Mouse (Mus musculus): ENCODE measurements around the gene Rap1gap2.

The Rap1gap2 gene

GRCm38 (mm10) chr11:74610545-74611176, at the start of gene Rap1gap2:
TSS of gene Rap1gap2 (minus strand) at chr11:74610915.
- no peak for DNase-seq (ENCODE audit: low spot score in 2 of 2)

DNA sequence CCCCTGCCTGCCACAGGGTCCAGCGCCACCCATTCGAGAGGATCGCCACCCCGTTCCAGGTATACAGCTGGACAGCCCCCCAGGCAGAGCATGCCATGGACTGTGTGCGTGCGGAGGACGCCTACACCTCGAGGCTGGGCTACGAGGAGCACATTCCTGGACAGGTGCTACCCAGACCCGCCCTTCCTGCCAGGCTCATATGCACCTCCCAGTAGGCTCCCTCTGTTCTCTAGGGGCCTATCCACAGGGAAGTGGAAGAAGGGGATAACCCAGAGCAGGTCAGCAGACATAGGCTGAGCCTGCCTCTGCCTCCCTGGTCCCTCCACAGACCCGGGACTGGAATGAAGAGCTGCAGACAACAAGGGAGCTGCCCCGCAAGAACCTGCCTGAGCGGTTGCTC, 49.6 kb upstream of the Rap1gap2 start:
- DNase-seq (ENCODE audit: low spot score in 2 of 2) = no peak

DNA sequence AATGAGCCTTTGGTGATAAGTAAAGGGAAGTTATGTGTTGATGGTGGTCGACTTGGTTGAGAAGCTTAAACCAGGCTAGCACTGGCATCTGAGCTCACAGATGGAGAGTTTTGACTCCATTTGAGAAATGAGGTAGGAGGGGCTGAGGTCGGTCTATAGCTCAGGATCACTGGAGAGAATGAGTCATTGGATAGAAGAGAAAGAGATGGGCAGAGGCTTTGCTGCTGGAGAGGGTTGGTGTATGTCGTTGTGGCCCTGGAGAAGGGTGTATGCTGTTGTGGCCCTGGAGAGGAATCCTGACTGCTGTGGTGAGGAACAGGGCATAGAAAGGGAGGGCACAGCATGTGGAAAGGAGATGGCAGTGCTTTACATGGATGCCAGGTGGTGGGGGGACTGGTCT, 45.2 kb upstream of the Rap1gap2 start:
- DNase-seq (ENCODE audit: low spot score in 2 of 2) = no peak

GRCm38 (mm10) chr11:74653385-74653784, 42.7 kb upstream of the Rap1gap2 start:
- no peak for DNase-seq (ENCODE audit: low spot score in 2 of 2)

GRCm38 (mm10) chr11:74652791-74653191, 42.1 kb upstream of the Rap1gap2 start:
- DNase-seq (ENCODE audit: low spot score in 2 of 2) = no peak

- DNase-seq (ENCODE audit: low spot score in 2 of 2) = no peak
These were observed 39.9 kb upstream of the Rap1gap2 start for GRCm38 (mm10) chr11:74650576-74651100.

GRCm38 (mm10) chr11:74649647-74650551, 39.2 kb upstream of the Rap1gap2 start:
- DNase-seq (ENCODE audit: low spot score in 2 of 2) = peak in 1 of 2 experiments; percentile 20

GRCm38 (mm10) chr11:74649095-74649646, 38.5 kb upstream of the Rap1gap2 start, which contains the start of gene Cluh:
TSS of gene Cluh (plus strand) at chr11:74649495.
- DNase-seq (ENCODE audit: low spot score in 2 of 2) = peak; percentile 94 to 97

GRCm38 (mm10) chr11:74648676-74649075, 38.0 kb upstream of the Rap1gap2 start:
- no peak for DNase-seq (ENCODE audit: low spot score in 2 of 2)

DNA sequence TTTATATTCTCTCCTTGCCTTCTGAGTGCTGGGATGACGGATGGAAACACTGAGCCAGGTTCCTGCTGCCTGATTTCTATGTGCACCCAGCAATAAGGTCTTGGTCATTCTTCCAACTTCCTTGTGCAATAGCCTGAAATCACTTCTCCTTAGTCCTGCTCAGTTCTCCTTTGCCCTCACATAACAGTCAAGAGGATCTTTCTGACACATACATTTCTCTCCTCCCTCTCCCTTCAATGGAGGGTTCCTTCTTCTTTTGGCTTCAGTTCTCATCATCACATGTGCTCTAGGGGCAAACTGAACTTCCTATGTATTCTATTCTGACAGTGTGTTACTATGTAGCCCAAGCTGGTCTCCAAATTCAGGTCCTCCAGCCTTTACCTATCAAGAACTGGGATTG, 37.3 kb upstream of the Rap1gap2 start:
- no peak for DNase-seq (ENCODE audit: low spot score in 2 of 2)

DNA sequence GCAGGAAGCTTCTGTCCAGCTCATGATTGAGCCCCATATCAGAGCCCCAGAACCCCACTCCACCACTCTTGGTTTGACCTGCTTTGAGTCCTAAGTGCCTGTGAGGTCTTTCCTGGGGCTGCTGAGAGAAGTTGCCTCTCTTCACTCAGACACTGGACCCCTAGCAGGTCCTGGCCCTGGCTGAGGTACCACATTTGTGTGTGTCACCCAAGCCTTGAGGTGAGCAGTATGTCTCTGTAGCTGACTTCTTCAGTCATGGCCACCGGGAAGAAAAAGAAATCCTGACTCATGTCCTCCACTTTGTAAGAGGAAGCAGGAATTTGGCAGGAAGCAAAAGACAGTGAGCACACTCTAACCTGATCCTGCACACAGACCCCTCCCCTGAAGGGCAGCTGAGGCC, 28.9 kb upstream of the Rap1gap2 start:
- no peak for DNase-seq (ENCODE audit: low spot score in 2 of 2)

- no peak for DNase-seq (ENCODE audit: low spot score in 2 of 2)
These were observed 28.2 kb upstream of the Rap1gap2 start for GRCm38 (mm10) chr11:74638791-74639411.

DNA sequence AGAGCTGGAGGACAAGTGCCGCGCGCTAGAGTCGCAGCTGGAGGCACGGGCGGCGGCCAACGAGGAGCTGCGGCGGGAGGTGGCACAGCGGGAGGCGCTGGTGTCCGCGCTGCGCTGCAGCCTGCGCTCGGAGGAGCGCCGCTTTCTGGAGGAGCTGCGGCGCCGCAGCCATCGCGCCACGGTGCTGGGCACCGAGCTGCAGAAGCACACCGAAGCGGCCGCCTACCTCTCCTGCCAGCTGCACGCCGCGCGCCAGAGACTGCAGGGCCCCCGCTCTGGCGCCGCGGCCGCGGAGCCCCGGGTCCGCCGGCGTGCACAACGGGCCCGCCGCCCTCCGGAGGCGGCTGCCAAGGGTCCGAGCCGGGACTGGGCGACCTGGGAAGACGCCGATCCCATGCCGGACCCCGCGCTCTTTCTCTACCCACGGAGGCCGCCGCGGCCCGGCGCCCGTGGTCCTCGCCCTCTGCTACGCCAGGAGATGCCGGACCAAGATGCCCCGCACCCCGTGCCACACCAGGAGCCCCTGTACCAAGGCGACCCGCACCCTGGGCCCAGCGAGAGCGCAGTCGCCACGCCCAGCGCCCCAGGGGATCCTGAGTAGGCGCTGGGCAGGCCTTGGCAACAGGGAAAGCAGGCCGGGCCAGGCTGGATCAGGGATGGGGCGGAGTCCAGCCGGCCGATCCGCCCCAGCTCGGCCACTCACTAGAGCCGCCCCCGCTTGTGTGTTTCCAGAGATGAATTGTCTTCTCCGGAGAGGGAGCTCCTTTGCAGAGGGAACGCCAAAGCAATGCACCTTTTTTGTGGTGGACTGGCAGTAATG, 27.5 kb upstream of the Rap1gap2 start:
- peak; percentile 29 to 40 for DNase-seq (ENCODE audit: low spot score in 2 of 2)

DNA sequence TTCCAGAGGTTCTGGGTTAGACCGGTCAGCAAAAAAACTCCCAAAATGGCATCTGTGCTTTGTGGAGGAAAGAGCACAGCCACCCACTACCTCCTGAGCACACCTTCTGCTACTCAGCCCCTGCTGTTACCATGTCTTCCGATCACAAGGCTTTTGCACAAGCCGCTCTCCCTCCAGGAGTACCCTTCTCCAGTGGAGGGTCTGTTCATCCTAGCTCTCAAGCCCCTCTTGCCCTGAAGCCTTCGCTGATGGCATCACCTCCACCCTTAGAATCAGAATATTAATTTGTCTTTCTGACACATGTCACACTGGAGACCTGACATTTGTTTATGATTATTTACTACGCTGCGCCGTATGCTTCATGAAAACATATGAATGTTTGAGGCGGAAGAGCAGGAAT, 26.8 kb upstream of the Rap1gap2 start:
- no peak for DNase-seq (ENCODE audit: low spot score in 2 of 2)

GRCm38 (mm10) chr11:74634490-74635275, 24.0 kb upstream of the Rap1gap2 start:
- peak in 1 of 2 experiments; percentile 46 for DNase-seq (ENCODE audit: low spot score in 2 of 2)

DNA sequence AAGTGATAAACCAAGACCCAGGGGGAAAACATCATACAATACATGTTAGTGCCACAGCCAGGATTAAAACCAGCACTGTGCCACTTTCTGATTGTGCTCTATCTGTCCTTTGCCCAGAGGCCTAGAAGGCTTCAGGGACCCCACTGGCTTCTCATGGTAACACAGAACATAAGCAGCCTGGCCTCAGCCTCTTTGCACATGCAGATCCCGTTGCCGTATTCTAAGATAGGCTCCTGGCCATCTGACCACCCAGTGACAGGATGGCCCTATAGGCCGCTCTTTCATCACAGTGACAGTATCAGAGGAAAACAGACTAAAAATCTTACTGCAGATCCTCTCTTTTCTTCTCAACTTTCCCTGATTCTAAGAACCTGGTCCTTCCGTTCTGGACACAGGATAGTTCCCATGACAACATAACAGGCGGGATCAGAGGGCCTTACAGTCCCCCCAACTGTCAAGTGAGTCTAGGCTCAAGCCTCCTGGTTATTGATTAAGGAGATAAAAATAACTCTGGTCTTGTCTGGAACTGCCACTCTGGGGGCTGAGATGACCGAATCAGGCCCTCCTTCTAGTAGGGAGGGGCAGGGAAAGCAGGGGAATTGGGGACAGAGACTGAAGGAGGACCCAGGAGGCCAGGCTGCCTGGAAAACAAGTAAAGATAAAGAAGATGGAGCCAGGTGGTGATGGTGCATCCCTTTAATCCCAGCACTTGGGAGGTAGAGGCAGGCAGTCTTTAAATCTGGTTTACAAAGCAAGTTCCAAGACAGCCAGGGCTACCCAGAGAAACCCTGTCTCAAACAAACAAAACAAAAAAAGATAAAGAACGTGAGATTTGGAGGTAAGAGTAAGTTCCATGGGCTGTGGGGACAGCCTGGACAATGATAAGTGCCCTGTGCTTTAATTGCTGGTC, 21.4 kb upstream of the Rap1gap2 start:
- DNase-seq (ENCODE audit: low spot score in 2 of 2) = no peak

DNA sequence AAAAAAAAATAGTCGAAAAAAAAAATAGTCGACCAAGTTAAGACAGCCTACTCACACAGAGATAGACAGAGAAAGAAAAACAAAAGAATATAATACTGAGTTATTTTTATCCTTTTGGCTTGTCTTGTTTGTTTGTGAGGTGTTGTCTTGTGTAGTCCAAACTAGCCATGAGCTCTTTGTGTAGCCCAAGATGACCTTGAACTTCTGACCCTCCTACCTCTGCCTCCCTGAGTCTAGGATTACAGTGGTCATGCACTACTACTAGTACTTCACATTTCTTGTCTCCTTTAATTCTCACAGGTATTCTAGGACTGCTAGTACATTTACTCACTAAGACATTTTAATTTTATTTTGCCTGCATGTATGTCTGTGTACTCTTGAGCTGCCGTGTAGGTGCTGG, 16.8 kb upstream of the Rap1gap2 start:
- no peak for DNase-seq (ENCODE audit: low spot score in 2 of 2)

DNA sequence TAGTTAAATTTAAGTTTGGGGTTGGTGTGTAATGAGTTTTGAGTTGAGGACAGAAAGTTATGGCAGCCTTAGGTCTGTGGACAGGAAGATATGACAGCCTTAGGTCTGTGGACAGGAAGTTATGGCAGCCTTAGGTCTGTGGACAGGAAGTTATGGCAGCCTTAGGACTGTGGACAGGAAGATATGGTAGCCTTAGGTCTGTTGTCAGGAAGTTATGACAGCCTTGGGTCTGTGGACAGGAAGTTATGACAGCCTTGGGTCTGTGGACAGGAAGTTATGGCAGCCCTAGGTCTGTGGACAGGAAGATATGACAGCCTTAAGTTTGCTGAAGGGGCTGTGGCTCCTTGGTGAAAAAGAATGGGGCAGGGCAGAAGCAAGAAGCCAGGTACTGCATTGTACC, 14.6 kb upstream of the Rap1gap2 start:
- DNase-seq (ENCODE audit: low spot score in 2 of 2) = no peak

GRCm38 (mm10) chr11:74623693-74624092, 13.0 kb upstream of the Rap1gap2 start:
- DNase-seq (ENCODE audit: low spot score in 2 of 2) = no peak
